ENCODE assay signal across 13 mouse cellular contexts in the genomic region with DNA sequence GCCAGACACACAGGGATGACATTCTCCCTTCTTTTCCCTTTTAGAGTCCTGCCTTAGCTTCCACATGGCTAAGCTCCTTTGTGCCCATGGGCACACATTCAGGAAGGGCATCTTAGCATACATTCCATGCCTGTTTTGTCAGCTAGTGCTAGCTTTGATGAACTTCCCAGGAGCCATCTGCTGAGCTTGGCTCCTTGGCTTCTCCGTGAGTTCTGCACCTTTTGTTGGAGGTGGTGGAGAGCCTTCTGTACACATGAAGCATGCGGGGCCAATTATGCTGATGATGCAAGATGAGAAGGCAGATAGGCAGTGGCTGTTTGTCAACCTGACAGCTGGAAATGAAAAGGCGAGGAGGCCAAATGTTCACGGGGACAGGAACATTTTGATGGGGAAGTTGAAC.
DNase-seq lines count a peak whose midpoint lies in the region; ATAC-seq and TF ChIP-seq lines count a peak whose summit lies in the region.
"Had no signal": no experiment of that assay in that cellular context is flagged by ENCODE, and none has a peak within 500 bp of the region (broad histone marks: within the 10 kb centered on the region; RNA-seq: fewer than 3 reads in every experiment).

No protein-coding gene starts in this region.

- no peaks in the 10 kb centered on the region for H3K9me3 ChIP-seq in embryonic facial prominence, embryonic 14.5 days (ENCODE audit: control insufficient read depth, low read length)
- H3K9me3 ChIP-seq in embryonic facial prominence, embryonic 10.5 days, result no peaks in the 10 kb centered on the region
- no peaks in the 10 kb centered on the region for H3K9me3 ChIP-seq in forebrain, embryonic 13.5 days (replicated peaks)
- no peaks in the 10 kb centered on the region for H3K9me3 ChIP-seq in midbrain, embryonic 14.5 days (ENCODE audit: control insufficient read depth, low read length)
- no peaks in the 10 kb centered on the region for H3K9me3 ChIP-seq in liver, postnatal 0 days (ENCODE audit: low read length)
- H3K9me3 ChIP-seq: heart, embryonic 13.5 days; kidney, embryonic 15.5 days; limb, embryonic 12.5 days had no signal

- no peaks in the 10 kb centered on the region for H3K36me3 ChIP-seq in embryonic facial prominence, embryonic 14.5 days (ENCODE audit: control insufficient read depth, insufficient read depth, low read length)
- no peaks in the 10 kb centered on the region for H3K36me3 ChIP-seq in embryonic facial prominence, embryonic 10.5 days (replicated peaks)
- H3K36me3 ChIP-seq in forebrain, embryonic 13.5 days (ENCODE audit: poor library complexity, severe bottlenecking), result no peaks in the 10 kb centered on the region
- no peaks in the 10 kb centered on the region for H3K36me3 ChIP-seq in midbrain, embryonic 14.5 days (ENCODE audit: control insufficient read depth, insufficient read depth, low read length)
- no peaks in the 10 kb centered on the region for H3K36me3 ChIP-seq in liver, postnatal 0 days (replicated peaks; ENCODE audit: insufficient read depth, low read length)
- H3K36me3 ChIP-seq: heart, embryonic 13.5 days; kidney, embryonic 15.5 days; limb, embryonic 12.5 days had no signal

- H3K9ac ChIP-seq in embryonic facial prominence, embryonic 14.5 days (ENCODE audit: low read depth, low read length), result no peak overlapping the region
- no peak overlapping the region for H3K9ac ChIP-seq in forebrain, embryonic 13.5 days
- no peak overlapping the region for H3K9ac ChIP-seq in midbrain, embryonic 14.5 days (replicated peaks; ENCODE audit: low read length)
- no peak overlapping the region for H3K9ac ChIP-seq in liver, postnatal 0 days (replicated peaks)
- H3K9ac ChIP-seq: heart, embryonic 13.5 days; kidney, embryonic 15.5 days; limb, embryonic 12.5 days had no signal

- no peak for TF ChIP-seq EP300 in liver, postnatal 0 days (IDR thresholded peaks at IDR 0.05; ENCODE audit: low read depth)

- H3K4me3 ChIP-seq in embryonic facial prominence, embryonic 14.5 days (ENCODE audit: low read depth, low read length), result no peak overlapping the region
- no peak overlapping the region for H3K4me3 ChIP-seq in embryonic facial prominence, embryonic 10.5 days
- H3K4me3 ChIP-seq in forebrain, embryonic 13.5 days, result no peak overlapping the region
- H3K4me3 ChIP-seq in midbrain, embryonic 14.5 days (replicated peaks; ENCODE audit: low read depth, low read length), result no peak overlapping the region
- H3K4me3 ChIP-seq in liver, postnatal 0 days (ENCODE audit: low read depth, low read length), result no peak overlapping the region
- H3K4me3 ChIP-seq: heart, embryonic 13.5 days; kidney, embryonic 15.5 days; limb, embryonic 12.5 days had no signal

- H3K27ac ChIP-seq in embryonic facial prominence, embryonic 14.5 days (replicated peaks; ENCODE audit: low read depth, low read length), result no peak overlapping the region
- H3K27ac ChIP-seq in embryonic facial prominence, embryonic 10.5 days (replicated peaks), result no peak overlapping the region
- peak overlapping the region; percentile 54 for H3K27ac ChIP-seq in forebrain, embryonic 13.5 days
- no peak overlapping the region for H3K27ac ChIP-seq in midbrain, embryonic 14.5 days (replicated peaks; ENCODE audit: low read depth, low read length)
- H3K27ac ChIP-seq in liver, postnatal 0 days (ENCODE audit: low read depth), result no peak overlapping the region
- H3K27ac ChIP-seq: heart, embryonic 13.5 days; kidney, embryonic 15.5 days; limb, embryonic 12.5 days had no signal

- H3K4me2 ChIP-seq in embryonic facial prominence, embryonic 14.5 days (ENCODE audit: low read depth, low read length), result no peak overlapping the region
- H3K4me2 ChIP-seq in forebrain, embryonic 13.5 days, result no peak overlapping the region
- H3K4me2 ChIP-seq in midbrain, embryonic 14.5 days (ENCODE audit: low read length), result no peak overlapping the region
- no peak overlapping the region for H3K4me2 ChIP-seq in liver, postnatal 0 days (ENCODE audit: low read depth, low read length)
- H3K4me2 ChIP-seq: heart, embryonic 13.5 days; kidney, embryonic 15.5 days; limb, embryonic 12.5 days had no signal

- DNase-seq in embryonic facial prominence, embryonic 14.5 days (ENCODE audit: low spot score), result peak; percentile 14
- DNase-seq in embryonic facial prominence, embryonic 10.5 days (ENCODE audit: low spot score), result no peak
- peak; percentile 76 for DNase-seq in cerebellum, adult 11-12 months
- DNase-seq in midbrain, embryonic 14.5 days, result peak; percentile 20
- DNase-seq in kidney, adult 11 months, result no peak
- DNase-seq in layer of hippocampus, adult 9-11 months, result no peak
- no peak for DNase-seq in liver, postnatal 0 days
- DNase-seq: adrenal gland, postnatal 14 days; gastrocnemius, postnatal 25 days had no signal

- WGBS in embryonic facial prominence, embryonic 14.5 days, result 38% methylated on average over 4 of the region's 4 CpGs
- 56% methylated on average over 4 of the region's 4 CpGs for WGBS in embryonic facial prominence, embryonic 10.5 days
- WGBS in forebrain, embryonic 13.5 days, result 50% methylated on average over 4 of the region's 4 CpGs
- 42% methylated on average over 4 of the region's 4 CpGs for WGBS in midbrain, embryonic 14.5 days
- 22% methylated on average over 4 of the region's 4 CpGs for WGBS in liver, postnatal 0 days (ENCODE audit: insufficient replicate concordance)

- H3K4me1 ChIP-seq in embryonic facial prominence, embryonic 14.5 days (ENCODE audit: control insufficient read depth, insufficient read depth, low read length), result no peaks in the 10 kb centered on the region
- no peaks in the 10 kb centered on the region for H3K4me1 ChIP-seq in embryonic facial prominence, embryonic 10.5 days
- H3K4me1 ChIP-seq in forebrain, embryonic 13.5 days, result peaks cover 22% of the 10 kb centered on the region
- no peaks in the 10 kb centered on the region for H3K4me1 ChIP-seq in midbrain, embryonic 14.5 days (ENCODE audit: control insufficient read depth, insufficient read depth, low read length)
- no peaks in the 10 kb centered on the region for H3K4me1 ChIP-seq in liver, postnatal 0 days (ENCODE audit: insufficient read depth)
- H3K4me1 ChIP-seq: heart, embryonic 13.5 days; kidney, embryonic 15.5 days; limb, embryonic 12.5 days had no signal

- ATAC-seq in embryonic facial prominence, embryonic 14.5 days (ENCODE audit: low read depth), result no peak
- ATAC-seq in forebrain, embryonic 13.5 days, result peak; percentile 86
- 0 out of 2 replicates have a peak, but pooled peaks have one; percentile 22 for ATAC-seq in midbrain, embryonic 14.5 days (ENCODE audit: low FRiP score, low TSS enrichment)
- ATAC-seq in liver, postnatal 0 days, result no peak

- no peak for TF ChIP-seq CTCF in liver, postnatal 0 days (IDR thresholded peaks at IDR 0.05; ENCODE audit: low read depth)

- H3K27me3 ChIP-seq in embryonic facial prominence, embryonic 14.5 days (replicated peaks; ENCODE audit: control insufficient read depth, insufficient read depth, low read length), result no peaks in the 10 kb centered on the region
- no peaks in the 10 kb centered on the region for H3K27me3 ChIP-seq in embryonic facial prominence, embryonic 10.5 days (replicated peaks; ENCODE audit: low read depth, poor library complexity, severe bottlenecking)
- no peaks in the 10 kb centered on the region for H3K27me3 ChIP-seq in forebrain, embryonic 13.5 days
- no peaks in the 10 kb centered on the region for H3K27me3 ChIP-seq in midbrain, embryonic 14.5 days (ENCODE audit: control insufficient read depth, insufficient read depth, low read length)
- H3K27me3 ChIP-seq in liver, postnatal 0 days (ENCODE audit: insufficient read depth, low read length), result no peaks in the 10 kb centered on the region
- H3K27me3 ChIP-seq: heart, embryonic 13.5 days; kidney, embryonic 15.5 days; limb, embryonic 12.5 days had no signal

Comparison
In these comparisons a context has a peak if more than half of its experiments do, and no peak if none do; other contexts are left out.
1. DNase-seq: peak in embryonic facial prominence, embryonic 14.5 days (single experiment), cerebellum, adult 11-12 months (single experiment) and midbrain, embryonic 14.5 days (single experiment); none in embryonic facial prominence, embryonic 10.5 days (single experiment), kidney, adult 11 months (single experiment), layer of hippocampus, adult 9-11 months (single experiment) and liver, postnatal 0 days (single experiment).
2. ATAC-seq: peak in forebrain, embryonic 13.5 days (single experiment) and midbrain, embryonic 14.5 days (single experiment); none in embryonic facial prominence, embryonic 14.5 days (single experiment) and liver, postnatal 0 days (single experiment).